Mouse (Mus musculus) limb, embryonic 10.5 days (tissue): Measurements from ENCODE around the gene Lgi2. TPM values are rescaled to one million over a fixed set of nuclear protein-coding genes. Genes with fewer than 3 reads are reported as not detected.
A peak's percentile ranks its signal among the peaks of the same experiment; 100 is the strongest.

ENCODE experiments used
- DNase-seq: peaks from one replicate; pipeline ENCODE4 v3.0.0-alpha.2; 2017; ENCODE audit warnings: low spot score
- H3K27ac ChIP-seq: fragments of 300-500 bp; sonication (generic); 2 replicates; pipeline ENCODE4 v1.5.1; 2016; ENCODE audit warnings: mild to moderate bottlenecking
- H3K27me3 ChIP-seq: fragments of 300-500 bp; sonication (generic); 2 replicates; pipeline ENCODE4 v1.6.1; 2016; ENCODE audit warnings: low read depth, mild to moderate bottlenecking; ENCODE audit not compliant: poor library complexity, severe bottlenecking
- H3K36me3 ChIP-seq: fragments of 300-500 bp; sonication (generic); 2 replicates; pipeline ENCODE4 v1.6.1; 2016; ENCODE audit warnings: mild to moderate bottlenecking, moderate library complexity
- H3K4me1 ChIP-seq: fragments of 300-500 bp; sonication (generic); 2 replicates; pipeline ENCODE4 v1.6.1; 2016
- H3K4me3 ChIP-seq: fragments of 300-500 bp; sonication (generic); 2 replicates; pipeline ENCODE4 v1.5.1; 2016; ENCODE audit warnings: mild to moderate bottlenecking, moderate library complexity
- H3K9me3 ChIP-seq: fragments of 300-500 bp; sonication (generic); replicated peaks from 2 replicates; pipeline ENCODE4 v1.6.1; 2016; ENCODE audit warnings: mild to moderate bottlenecking
- WGBS: fragments of 180-500 bp; shearing (Covaris S2); methylation state at CpG from one replicate; pipeline ENCODE4 v1.1.7; 2016; 5-methylcytosine and 5-hydroxymethylcytosine counted together
- polyA plus RNA-seq: library from polyadenylated mRNA; unstranded; fragments of >200 nt; fragmentation: Nextera tagmentation; extraction: Ambion mirVana; gene quantifications from 2 replicates; pipeline ENCODE4 v1.2.1, GENCODE M21; 2016

Lgi2 gene
- polyA plus RNA-seq, 1 experiment from 2014 or later: 0.88 TPM

- DNase-seq: no peak
These were observed 949 bp downstream of the Lgi2 start for GRCm38 (mm10) chr5:52565214-52565812.

GRCm38 (mm10) chr5:52564351-52564750 is 1.9 kb downstream of the Lgi2 start:
- Histone ChIP-seq H3K27ac (no peak overlapping the region), H3K4me1 (peaks cover 16% of the 10 kb centered on the region), H3K36me3 (no peaks in the 10 kb centered on the region), H3K27me3 (peaks cover 38% of the 10 kb centered on the region), H3K4me3 (no peak overlapping the region), H3K9me3 (no peaks in the 10 kb centered on the region)
- 45% methylated on average over 3 of the region's 3 CpGs for WGBS
- no peak for DNase-seq

More at GRCm38 (mm10) chr5:52565214-52565812, 949 bp downstream of the Lgi2 start:
- no peaks in the 10 kb centered on the region for H3K36me3 ChIP-seq
- no peaks in the 10 kb centered on the region for H3K9me3 ChIP-seq
- peaks cover 16% of the 10 kb centered on the region for H3K4me1 ChIP-seq
- 2% methylated on average over 17 of the region's 17 CpGs for WGBS
- H3K27ac ChIP-seq: peak overlapping the region; percentile 86
- H3K27me3 ChIP-seq: peaks cover 38% of the 10 kb centered on the region
- H3K4me3 ChIP-seq: peak overlapping the region; percentile 75

DNA sequence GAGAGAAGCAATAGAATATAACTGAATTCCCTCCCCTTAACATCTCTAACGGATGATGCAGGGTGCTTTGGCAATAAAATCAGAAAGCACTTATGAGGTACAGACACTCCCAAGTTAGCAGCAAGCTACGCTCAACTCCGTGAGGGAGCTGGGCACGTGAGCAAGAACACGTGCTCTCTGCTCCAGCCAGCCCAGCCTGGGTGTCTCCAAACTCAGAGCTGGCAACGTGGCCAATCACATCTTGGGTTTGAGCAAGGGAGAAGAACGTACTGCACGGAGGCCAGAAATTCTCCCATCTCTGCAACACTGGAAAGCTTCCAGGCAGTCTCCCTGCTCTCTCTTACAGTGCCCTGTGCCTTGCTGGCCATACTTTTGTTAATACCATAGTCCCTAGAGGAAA is 6.0 kb downstream of the Lgi2 start:
- Histone ChIP-seq H3K4me3 (no peak overlapping the region), H3K27ac (no peak overlapping the region), H3K36me3 (no peaks in the 10 kb centered on the region), H3K27me3 (peaks cover 17% of the 10 kb centered on the region), H3K9me3 (no peaks in the 10 kb centered on the region), H3K4me1 (peaks cover 2% of the 10 kb centered on the region)
- no peak for DNase-seq
- 84% methylated on average over 8 of the region's 8 CpGs for WGBS

- H3K27ac ChIP-seq: no peak overlapping the region
- H3K4me3 ChIP-seq: no peak overlapping the region
- no peaks in the 10 kb centered on the region for H3K27me3 ChIP-seq
- no peaks in the 10 kb centered on the region for H3K36me3 ChIP-seq
- no peaks in the 10 kb centered on the region for H3K4me1 ChIP-seq
- WGBS: 90% methylated on average over 7 of the region's 7 CpGs
- no peaks in the 10 kb centered on the region for H3K9me3 ChIP-seq
- DNase-seq: no peak
These were observed 10.7 kb downstream of the Lgi2 start for GRCm38 (mm10) chr5:52555526-52555925.

DNA sequence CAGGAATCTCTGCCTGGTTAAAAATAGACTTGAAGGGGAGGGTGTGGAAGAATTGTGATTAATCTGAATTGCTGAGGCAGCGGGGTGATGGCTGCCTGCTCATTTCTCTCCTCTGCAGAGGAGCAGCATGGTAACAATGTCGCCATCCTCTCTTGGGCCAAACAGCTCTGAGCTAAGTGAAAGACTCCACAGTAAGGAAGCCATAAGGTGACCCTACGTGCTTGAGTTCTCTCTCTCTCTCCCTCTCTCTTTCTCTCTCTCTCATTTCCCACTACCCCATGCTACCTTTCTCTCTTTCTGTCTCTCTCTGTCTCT is 15.0 kb downstream of the Lgi2 start:
- 91% methylated on average over 3 of the region's 3 CpGs for WGBS

DNA sequence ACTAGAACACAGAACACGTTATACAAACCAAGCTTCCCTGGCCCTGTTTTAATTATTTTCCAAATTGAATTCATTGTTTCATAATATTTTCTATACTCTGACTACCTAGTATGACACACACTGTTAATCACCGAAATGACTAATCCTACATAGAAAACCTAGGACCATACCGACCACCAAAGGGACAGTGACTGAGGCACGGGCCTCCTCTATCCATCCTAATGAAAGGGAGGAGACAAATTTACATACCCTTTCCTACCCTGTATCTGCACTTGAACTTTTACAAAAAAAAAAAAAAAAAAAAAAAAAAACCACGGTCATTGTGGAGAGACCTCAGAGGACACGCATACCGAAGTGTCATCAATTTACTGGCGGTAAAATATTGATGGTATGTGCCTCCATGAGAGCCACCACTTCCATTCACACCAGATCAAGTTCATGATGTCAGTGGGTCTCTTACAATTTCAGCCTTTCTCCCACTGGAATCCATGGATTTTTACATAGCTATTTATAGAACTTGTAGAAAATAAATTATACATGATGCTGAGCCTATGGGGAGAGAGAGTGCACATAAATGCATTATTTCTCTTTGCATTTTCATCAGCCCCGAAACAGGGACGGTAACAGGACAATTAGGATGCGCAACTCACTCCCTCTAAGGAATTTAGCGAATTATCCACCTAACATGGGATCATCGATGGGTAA is 15.5 kb downstream of the Lgi2 start:
- H3K4me3 ChIP-seq: no peak overlapping the region
- H3K36me3 ChIP-seq: no peaks in the 10 kb centered on the region
- no peak overlapping the region for H3K27ac ChIP-seq
- WGBS: 93% methylated on average over 13 of the region's 13 CpGs
- no peaks in the 10 kb centered on the region for H3K4me1 ChIP-seq
- no peaks in the 10 kb centered on the region for H3K27me3 ChIP-seq
- H3K9me3 ChIP-seq: no peaks in the 10 kb centered on the region
- DNase-seq: no peak

More for the DNA sequence above, 15.0 kb downstream of the Lgi2 start:
- Histone ChIP-seq H3K27me3 (no peaks in the 10 kb centered on the region), H3K9me3 (no peaks in the 10 kb centered on the region), H3K36me3 (no peaks in the 10 kb centered on the region), H3K4me1 (no peaks in the 10 kb centered on the region), H3K27ac (no peak overlapping the region), H3K4me3 (no peak overlapping the region)
- no peak for DNase-seq

- Histone ChIP-seq H3K27ac (no peak overlapping the region), H3K36me3 (no peaks in the 10 kb centered on the region), H3K9me3 (no peaks in the 10 kb centered on the region), H3K4me1 (no peaks in the 10 kb centered on the region), H3K27me3 (no peaks in the 10 kb centered on the region), H3K4me3 (no peak overlapping the region)
- peak; percentile 49 for DNase-seq
- 52% methylated on average over 3 of the region's 3 CpGs for WGBS
These were observed 19.3 kb downstream of the Lgi2 start for GRCm38 (mm10) chr5:52546950-52547349.

DNA sequence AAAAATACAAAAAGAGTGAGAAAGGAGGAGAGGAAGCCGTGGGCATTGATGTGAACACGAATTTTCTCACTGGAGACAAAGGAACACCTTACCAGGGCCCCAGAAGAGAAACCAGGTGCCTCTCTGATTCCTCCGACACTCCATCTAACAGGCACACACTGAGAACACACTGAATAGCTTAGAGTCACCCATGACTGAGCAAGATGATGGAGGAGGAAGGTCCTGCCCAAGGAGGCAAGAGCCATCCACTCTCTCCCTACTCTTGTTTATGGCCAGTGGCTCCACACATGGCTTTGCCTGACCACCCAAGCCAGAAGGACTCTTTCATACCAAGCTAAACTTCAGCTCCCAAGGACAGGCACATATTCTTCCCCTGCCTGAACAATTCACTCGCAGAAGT is 22.5 kb downstream of the Lgi2 start:
- Histone ChIP-seq H3K27ac (no peak overlapping the region), H3K27me3 (no peaks in the 10 kb centered on the region), H3K4me3 (no peak overlapping the region), H3K36me3 (no peaks in the 10 kb centered on the region), H3K4me1 (no peaks in the 10 kb centered on the region), H3K9me3 (no peaks in the 10 kb centered on the region)
- DNase-seq: no peak
- WGBS: 91% methylated on average over 4 of the region's 4 CpGs

GRCm38 (mm10) chr5:52540186-52540585 is 26.1 kb downstream of the Lgi2 start:
- no peak overlapping the region for H3K27ac ChIP-seq
- no peaks in the 10 kb centered on the region for H3K27me3 ChIP-seq
- WGBS: 74% methylated on average over 3 of the region's 3 CpGs
- H3K9me3 ChIP-seq: no peaks in the 10 kb centered on the region
- H3K36me3 ChIP-seq: no peaks in the 10 kb centered on the region
- H3K4me1 ChIP-seq: 0 out of 2 replicates have a peak, but pooled peaks cover 5% of the 10 kb centered on the region
- no peak for DNase-seq
- no peak overlapping the region for H3K4me3 ChIP-seq

DNA sequence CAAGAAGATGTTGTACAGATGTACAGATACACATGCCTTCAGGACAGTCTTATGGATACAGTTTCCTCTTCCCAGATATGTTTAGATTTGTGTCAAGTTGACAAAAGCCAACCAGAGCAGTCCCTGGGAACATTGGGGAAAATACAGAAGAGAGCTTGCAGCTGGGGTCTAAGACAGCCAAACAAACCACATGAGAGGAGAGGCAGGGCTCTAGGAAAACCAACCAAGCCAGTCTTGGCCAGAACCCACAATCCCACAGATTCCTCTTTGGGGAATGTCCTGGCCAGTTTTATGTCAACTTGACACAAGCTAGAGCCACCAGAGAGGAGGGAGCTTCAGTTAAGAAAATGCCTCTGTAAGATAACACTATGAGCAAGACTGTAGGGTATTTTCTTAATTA is 26.8 kb downstream of the Lgi2 start:
- H3K4me3 ChIP-seq: no peak overlapping the region
- H3K36me3 ChIP-seq: no peaks in the 10 kb centered on the region
- H3K27ac ChIP-seq: no peak overlapping the region
- 0 out of 2 replicates have a peak, but pooled peaks cover 5% of the 10 kb centered on the region for H3K4me1 ChIP-seq
- H3K27me3 ChIP-seq: no peaks in the 10 kb centered on the region
- DNase-seq: no peak
- H3K9me3 ChIP-seq: no peaks in the 10 kb centered on the region

DNA sequence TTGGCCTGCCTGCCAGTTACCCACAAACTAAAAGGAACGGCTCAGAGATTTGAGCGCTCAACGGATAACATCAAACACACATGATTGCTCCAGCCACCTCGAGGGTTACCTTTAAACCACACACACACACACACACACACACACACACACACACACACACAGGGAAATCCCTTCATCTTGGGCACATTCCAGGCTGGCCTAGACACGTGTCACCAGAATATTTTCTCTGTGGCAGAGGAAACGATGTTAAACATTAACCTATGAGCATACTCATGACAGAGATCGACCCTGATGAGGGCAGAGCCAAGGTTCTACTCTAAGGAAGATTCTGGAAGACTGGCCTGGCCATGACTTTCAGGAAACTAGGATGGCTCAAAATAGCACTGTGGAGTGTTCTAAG is 29.2 kb downstream of the Lgi2 start:
- H3K27ac ChIP-seq: no peak overlapping the region
- no peak for DNase-seq
- no peak overlapping the region for H3K4me3 ChIP-seq
- no peaks in the 10 kb centered on the region for H3K9me3 ChIP-seq
- H3K36me3 ChIP-seq: no peaks in the 10 kb centered on the region
- no peaks in the 10 kb centered on the region for H3K27me3 ChIP-seq
- H3K4me1 ChIP-seq: peaks cover 9% of the 10 kb centered on the region
- 88% methylated on average over 7 of the region's 7 CpGs for WGBS

GRCm38 (mm10) chr5:52534798-52535590 is 31.3 kb downstream of the Lgi2 start:
- H3K4me3 ChIP-seq: no peak overlapping the region
- H3K27me3 ChIP-seq: no peaks in the 10 kb centered on the region
- no peaks in the 10 kb centered on the region for H3K36me3 ChIP-seq
- no peak overlapping the region for H3K27ac ChIP-seq
- H3K9me3 ChIP-seq: no peaks in the 10 kb centered on the region
- DNase-seq: no peak
- H3K4me1 ChIP-seq: peaks cover 9% of the 10 kb centered on the region
- 82% methylated on average over 14 of the region's 14 CpGs for WGBS

DNA sequence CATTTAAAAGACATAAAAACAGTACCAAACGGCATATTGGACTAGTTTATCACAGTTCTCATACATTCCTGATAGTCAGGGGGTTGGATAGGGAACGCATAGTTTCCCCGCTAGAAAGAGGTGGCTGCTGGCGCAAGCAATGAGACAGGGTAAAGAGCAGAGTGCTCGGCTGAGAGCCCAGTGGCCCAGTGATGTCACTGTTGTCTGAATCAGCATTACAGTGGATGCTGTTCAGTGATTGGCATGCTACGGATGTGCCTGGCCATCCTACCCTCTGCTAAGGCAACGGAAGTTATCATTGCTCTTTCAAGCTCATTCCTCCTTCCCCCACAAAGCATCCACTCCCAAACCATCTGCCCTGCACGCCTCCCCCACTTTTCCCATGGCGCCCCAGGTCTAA is 32.6 kb downstream of the Lgi2 start:
- H3K27me3 ChIP-seq: no peaks in the 10 kb centered on the region
- no peak overlapping the region for H3K27ac ChIP-seq
- DNase-seq: no peak
- H3K36me3 ChIP-seq: no peaks in the 10 kb centered on the region
- H3K4me1 ChIP-seq: peaks cover 9% of the 10 kb centered on the region
- no peak overlapping the region for H3K4me3 ChIP-seq
- no peaks in the 10 kb centered on the region for H3K9me3 ChIP-seq
- WGBS: 90% methylated on average over 9 of the region's 9 CpGs
